Mouse (Mus musculus): ENCODE data around the gene Misp. TPM values are rescaled to one million over a fixed set of nuclear protein-coding genes. Genes with fewer than 3 reads are reported as not detected.

The Misp gene
- polyA plus RNA-seq, 1 experiment from 2014 or later = 1.0 TPM

- Histone ChIP-seq H3K27ac (no peak overlapping the region), H3K36me3 (peaks cover 42% of the 10 kb centered on the region), H3K4me2 (peak overlapping the region; percentile 98), H3K4me1 (replicated peaks) (peaks cover 64% of the 10 kb centered on the region), H3K9ac (peak overlapping the region; percentile 97; the same call in 1 of the 2 replicates), H3K4me3 (peak overlapping the region; percentile 63), H3K27me3 (no peaks in the 10 kb centered on the region), H3K9me3 (no peaks in the 10 kb centered on the region)
- WGBS = 93% methylated on average over 8 of the region's 8 CpGs
- no peak for ATAC-seq (ENCODE audit: low FRiP score)
These were observed 51.1 kb downstream of the Misp start for GRCm38 (mm10) chr10:79871845-79872244.

- Histone ChIP-seq H3K9ac (peak overlapping the region; percentile 97), H3K4me2 (peak overlapping the region; percentile 98), H3K4me1 (replicated peaks) (peaks cover 56% of the 10 kb centered on the region), H3K4me3 (peak overlapping the region; percentile 63), H3K27ac (peak overlapping the region; percentile 96), H3K36me3 (peaks cover 34% of the 10 kb centered on the region), H3K9me3 (no peaks in the 10 kb centered on the region), H3K27me3 (no peaks in the 10 kb centered on the region)
- WGBS = 42% methylated on average over 3 of the region's 3 CpGs
- ATAC-seq (ENCODE audit: low FRiP score) = no peak
These were observed 52.1 kb downstream of the Misp start for GRCm38 (mm10) chr10:79872862-79873261.

- H3K4me1 ChIP-seq (replicated peaks) = peaks cover 56% of the 10 kb centered on the region
- H3K27ac ChIP-seq = peak overlapping the region; percentile 96
- peak overlapping the region; percentile 97 for H3K9ac ChIP-seq
- H3K4me2 ChIP-seq = peak overlapping the region; percentile 98
- no peaks in the 10 kb centered on the region for H3K9me3 ChIP-seq
- peak; percentile 7; the same call in 1 of the 2 replicates for ATAC-seq (ENCODE audit: low FRiP score)
- peak overlapping the region; percentile 63 for H3K4me3 ChIP-seq
- no peaks in the 10 kb centered on the region for H3K27me3 ChIP-seq
- WGBS = 2% methylated on average over 6 of the region's 6 CpGs
- H3K36me3 ChIP-seq = peaks cover 32% of the 10 kb centered on the region
These were observed 52.5 kb downstream of the Misp start for GRCm38 (mm10) chr10:79873313-79873712.

GRCm38 (mm10) chr10:79873715-79874289 lies 53.0 kb downstream of the Misp start:
- Histone ChIP-seq H3K27me3 (no peaks in the 10 kb centered on the region), H3K27ac (peak overlapping the region; percentile 96), H3K4me1 (replicated peaks) (peaks cover 54% of the 10 kb centered on the region), H3K4me3 (peak overlapping the region; percentile 63), H3K36me3 (peaks cover 30% of the 10 kb centered on the region), H3K9me3 (no peaks in the 10 kb centered on the region), H3K9ac (peak overlapping the region; percentile 97), H3K4me2 (peak overlapping the region; percentile 98)
- peak; percentile 13 for ATAC-seq (ENCODE audit: low FRiP score)
- under 1% methylated on average over 26 of the region's 26 CpGs for whole genome bisulfite sequencing

GRCm38 (mm10) chr10:79874290-79874862 lies 53.6 kb downstream of the Misp start, which contains the start of the genes Prtn3 and Plppr3:
Prtn3 (plus strand) TSS chr10:79874476.
Plppr3 (minus strand) TSS chr10:79874634.
- H3K27me3 ChIP-seq = no peaks in the 10 kb centered on the region
- H3K9ac ChIP-seq = peak within 1 kb of the TSS; percentile 97
- peak within 1 kb of the TSS; percentile 96 for H3K27ac ChIP-seq
- peaks cover 48% of the 10 kb centered on the region for H3K4me1 ChIP-seq (replicated peaks)
- H3K4me2 ChIP-seq = peak within 1 kb of the TSS; percentile 98
- WGBS = under 1% methylated on average over 42 of the region's 57 CpGs
- peak; percentile 91 for ATAC-seq (ENCODE audit: low FRiP score)
- no peaks in the 10 kb centered on the region for H3K9me3 ChIP-seq
- peaks cover 25% of the 10 kb centered on the region for H3K36me3 ChIP-seq
- H3K4me3 ChIP-seq = peak within 1 kb of the TSS; percentile 63

GRCm38 (mm10) chr10:79877174-79877573 lies 56.4 kb downstream of the Misp start:
- Histone ChIP-seq H3K9ac (no peak overlapping the region), H3K4me1 (replicated peaks) (peaks cover 27% of the 10 kb centered on the region), H3K36me3 (no peaks in the 10 kb centered on the region), H3K4me3 (no peak overlapping the region), H3K27me3 (peaks cover 24% of the 10 kb centered on the region), H3K9me3 (no peaks in the 10 kb centered on the region), H3K4me2 (no peak overlapping the region), H3K27ac (no peak overlapping the region)
- no peak for ATAC-seq (ENCODE audit: low FRiP score)
- WGBS = 50% methylated on average over 1 of the region's 1 CpGs

GRCm38 (mm10) chr10:79877757-79878156 lies 57.0 kb downstream of the Misp start:
- Histone ChIP-seq H3K9me3 (no peaks in the 10 kb centered on the region), H3K27ac (no peak overlapping the region), H3K36me3 (no peaks in the 10 kb centered on the region), H3K4me2 (no peak overlapping the region), H3K4me1 (replicated peaks) (peaks cover 25% of the 10 kb centered on the region), H3K4me3 (no peak overlapping the region), H3K27me3 (peaks cover 30% of the 10 kb centered on the region), H3K9ac (no peak overlapping the region)
- 43% methylated on average over 12 of the region's 12 CpGs for WGBS
- no peak for ATAC-seq (ENCODE audit: low FRiP score)

GRCm38 (mm10) chr10:79879527-79879926 lies 58.7 kb downstream of the Misp start:
- Histone ChIP-seq H3K4me3 (no peak overlapping the region), H3K27me3 (peaks cover 45% of the 10 kb centered on the region), H3K27ac (no peak overlapping the region), H3K36me3 (no peaks in the 10 kb centered on the region), H3K9me3 (no peaks in the 10 kb centered on the region), H3K4me2 (no peak overlapping the region), H3K4me1 (replicated peaks) (peaks cover 26% of the 10 kb centered on the region), H3K9ac (no peak overlapping the region)
- WGBS = 40% methylated on average over 3 of the region's 3 CpGs
- no peak for ATAC-seq (ENCODE audit: low FRiP score)

Small RNA genes within 50 kb of the gene (microRNA-seq; reads per million reads assigned to microRNA genes)
- not detected for gene Mir6910

Other genes with a start within 250 kb of the Misp start
- gene Theg, start 233.7 kb upstream of the Misp start, polyA plus RNA-seq (2015; fragmentation: Nextera tagmentation; extraction: Ambion mirVana) = not detected in 2 replicates
- 0.17 and 0.27 TPM in 2 replicates for gene C2cd4c, start 207.0 kb upstream of the Misp start, polyA plus RNA-seq (2015; fragmentation: Nextera tagmentation; extraction: Ambion mirVana)
- gene Shc2, start 183.1 kb upstream of the Misp start, polyA plus RNA-seq (2015; fragmentation: Nextera tagmentation; extraction: Ambion mirVana) = 24.5 and 26.5 TPM in 2 replicates
- gene Odf3l2, start 175.3 kb upstream of the Misp start, polyA plus RNA-seq (2015; fragmentation: Nextera tagmentation; extraction: Ambion mirVana) = not detected in 2 replicates
- 0.87 and 0.88 TPM in 2 replicates for gene Madcam1, start 156.4 kb upstream of the Misp start, polyA plus RNA-seq (2015; fragmentation: Nextera tagmentation; extraction: Ambion mirVana)
- 86.5 and 93.4 TPM in 2 replicates for gene Tpgs1, start 151.6 kb upstream of the Misp start, polyA plus RNA-seq (2015; fragmentation: Nextera tagmentation; extraction: Ambion mirVana)
- gene Cdc34, start 138.8 kb upstream of the Misp start, polyA plus RNA-seq (2015; fragmentation: Nextera tagmentation; extraction: Ambion mirVana) = 92.7 and 100 TPM in 2 replicates
- gene Gzmm, start 132.0 kb upstream of the Misp start, polyA plus RNA-seq (2015; fragmentation: Nextera tagmentation; extraction: Ambion mirVana) = 1.1 and 1.4 TPM in 2 replicates
- 690 and 717 TPM in 2 replicates for gene Bsg, start 116.5 kb upstream of the Misp start, polyA plus RNA-seq (2015; fragmentation: Nextera tagmentation; extraction: Ambion mirVana)
- gene Hcn2, start 104.4 kb upstream of the Misp start, polyA plus RNA-seq (2015; fragmentation: Nextera tagmentation; extraction: Ambion mirVana) = 0.43 and 0.64 TPM in 2 replicates
- gene Polrmt, start 74.4 kb upstream of the Misp start, polyA plus RNA-seq (2015; fragmentation: Nextera tagmentation; extraction: Ambion mirVana) = 37.1 and 42.4 TPM in 2 replicates
- gene Fgf22, start 65.9 kb upstream of the Misp start, polyA plus RNA-seq (2015; fragmentation: Nextera tagmentation; extraction: Ambion mirVana) = 1.00 and 2.1 TPM in 2 replicates
- 87.9 and 90.7 TPM in 2 replicates for gene Rnf126, start 54.0 kb upstream of the Misp start, polyA plus RNA-seq (2015; fragmentation: Nextera tagmentation; extraction: Ambion mirVana)
- gene Fstl3, start 43.7 kb upstream of the Misp start, polyA plus RNA-seq (2015; fragmentation: Nextera tagmentation; extraction: Ambion mirVana) = 1.3 and 1.4 TPM in 2 replicates
- gene Prss57, start 30.0 kb upstream of the Misp start, polyA plus RNA-seq (2015; fragmentation: Nextera tagmentation; extraction: Ambion mirVana) = 0.18 TPM in 1 of 2 replicates, not detected in the other
- gene Palm, start 27.4 kb upstream of the Misp start, polyA plus RNA-seq (2015; fragmentation: Nextera tagmentation; extraction: Ambion mirVana) = 240 and 252 TPM in 2 replicates
- 84.7 and 86.0 TPM in 2 replicates for gene Ptbp1, start 33.4 kb downstream of the Misp start, polyA plus RNA-seq (2015; fragmentation: Nextera tagmentation; extraction: Ambion mirVana)
- gene Prtn3, start 53.5 kb downstream of the Misp start, polyA plus RNA-seq (2015; fragmentation: Nextera tagmentation; extraction: Ambion mirVana) = 13.9 and 15.6 TPM in 2 replicates
- gene Plppr3, start 53.6 kb downstream of the Misp start, polyA plus RNA-seq (2015; fragmentation: Nextera tagmentation; extraction: Ambion mirVana) = 396 and 407 TPM in 2 replicates
- gene Elane, start 65.3 kb downstream of the Misp start, polyA plus RNA-seq (2015; fragmentation: Nextera tagmentation; extraction: Ambion mirVana) = 0.34 TPM in 1 of 2 replicates, not detected in the other
- gene Cfd, start 69.9 kb downstream of the Misp start, polyA plus RNA-seq (2015; fragmentation: Nextera tagmentation; extraction: Ambion mirVana) = not detected in 2 replicates
- gene Med16, start 87.9 kb downstream of the Misp start, polyA plus RNA-seq (2015; fragmentation: Nextera tagmentation; extraction: Ambion mirVana) = 55.3 and 58.3 TPM in 2 replicates
- 20.6 and 22.0 TPM in 2 replicates for gene Gm26602, start 89.9 kb downstream of the Misp start, polyA plus RNA-seq (2015; fragmentation: Nextera tagmentation; extraction: Ambion mirVana)
- 2.1 and 2.3 TPM in 2 replicates for gene Kiss1r, start 96.0 kb downstream of the Misp start, polyA plus RNA-seq (2015; fragmentation: Nextera tagmentation; extraction: Ambion mirVana)
- gene R3hdm4, start 100.2 kb downstream of the Misp start, polyA plus RNA-seq (2015; fragmentation: Nextera tagmentation; extraction: Ambion mirVana) = 243 and 256 TPM in 2 replicates
- gene Arid3a, start 106.1 kb downstream of the Misp start, polyA plus RNA-seq (2015; fragmentation: Nextera tagmentation; extraction: Ambion mirVana) = 3.5 and 4.0 TPM in 2 replicates
- gene Wdr18, start 139.2 kb downstream of the Misp start, polyA plus RNA-seq (2015; fragmentation: Nextera tagmentation; extraction: Ambion mirVana) = 77.4 and 77.9 TPM in 2 replicates
- gene Grin3b, start 149.7 kb downstream of the Misp start, polyA plus RNA-seq (2015; fragmentation: Nextera tagmentation; extraction: Ambion mirVana) = 0.61 and 0.65 TPM in 2 replicates
- gene Tmem259, start 163.3 kb downstream of the Misp start, polyA plus RNA-seq (2015; fragmentation: Nextera tagmentation; extraction: Ambion mirVana) = 16.0 and 16.3 TPM in 2 replicates
- 43.7 and 53.1 TPM in 2 replicates for gene Cnn2, start 167.6 kb downstream of the Misp start, polyA plus RNA-seq (2015; fragmentation: Nextera tagmentation; extraction: Ambion mirVana)
- 5.2 and 6.1 TPM in 2 replicates for gene Abca7, start 175.5 kb downstream of the Misp start, polyA plus RNA-seq (2015; fragmentation: Nextera tagmentation; extraction: Ambion mirVana)
- 2.5 and 2.8 TPM in 2 replicates for gene Arhgap45, start 195.7 kb downstream of the Misp start, polyA plus RNA-seq (2015; fragmentation: Nextera tagmentation; extraction: Ambion mirVana)
- gene Polr2e, start 218.8 kb downstream of the Misp start, polyA plus RNA-seq (2015; fragmentation: Nextera tagmentation; extraction: Ambion mirVana) = 150 and 154 TPM in 2 replicates
- gene Gpx4, start 226.2 kb downstream of the Misp start, polyA plus RNA-seq (2015; fragmentation: Nextera tagmentation; extraction: Ambion mirVana) = 509 and 531 TPM in 2 replicates

Measured in hindbrain, embryonic 13.5 days (tissue).